Mouse (Mus musculus): ENCODE measurements at regions not wholly inside any gene's neighbourhood (a gene's known extent, or its start where the extent isn't known, plus 50 kb on each side); places are given as distances from the start of the nearest gene placed in this dataset.

DNA sequence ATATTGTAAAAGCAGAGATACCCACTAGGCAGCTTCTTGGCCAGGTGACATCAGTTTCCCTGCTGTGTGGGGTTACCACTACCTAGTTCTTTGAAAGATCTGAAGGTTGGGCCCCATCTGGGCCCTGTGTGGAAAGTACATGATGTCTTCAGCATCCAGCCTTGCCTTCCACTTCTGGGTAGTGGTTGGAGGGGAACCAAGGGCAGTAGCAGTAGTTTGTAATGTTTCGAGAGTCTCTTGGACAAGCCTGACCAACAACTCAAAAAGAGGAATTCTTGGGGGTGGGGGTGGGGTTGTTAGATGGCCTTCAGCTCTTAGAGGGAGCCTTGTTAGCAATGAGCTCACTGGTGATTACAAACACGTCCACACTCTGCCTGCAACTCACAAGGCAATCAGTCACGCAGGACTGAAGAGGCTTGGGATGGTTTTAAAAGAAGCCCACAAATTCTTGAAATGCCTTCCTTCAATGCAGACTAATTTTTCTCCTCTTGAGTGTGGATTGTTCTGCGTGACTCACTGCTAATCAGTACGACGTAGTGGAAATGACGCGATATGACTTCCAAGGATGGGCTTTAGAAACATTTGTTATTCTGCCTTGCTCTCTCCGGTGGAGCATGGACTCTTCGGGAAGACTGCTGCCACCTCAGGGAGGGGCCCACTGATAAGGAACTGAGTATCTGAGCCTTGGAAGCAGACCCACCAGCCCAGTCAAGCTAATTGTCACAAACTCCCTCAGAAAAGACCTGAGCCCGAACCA is 76.9 kb upstream of the Dgkg start:
- H3K79me2 ChIP-seq (replicated peaks; ENCODE audit: control insufficient read depth, insufficient read depth, low read length) = no peaks in the 10 kb centered on the region
- no peaks in the 10 kb centered on the region for H3K36me3 ChIP-seq (ENCODE audit: control insufficient read depth, insufficient read depth, low read length)
- no peaks in the 10 kb centered on the region for H3K4me1 ChIP-seq (ENCODE audit: control insufficient read depth, insufficient read depth, low read length)
- WGBS = 28% methylated on average over 11 of the region's 11 CpGs
- intact Hi-C loops (cut with DNase I) = no loop called here
- H3K27me3 ChIP-seq (ENCODE audit: control insufficient read depth, insufficient read depth, low read length) = no peaks in the 10 kb centered on the region
- no peak for TF ChIP-seq POLR2A (IDR thresholded peaks at IDR 0.05; ENCODE audit: insufficient read depth, low read depth, low read length)
- no peak for DNase-seq
- H3K9ac ChIP-seq (ENCODE audit: low read depth, low read length) = no peak overlapping the region
- no peak overlapping the region for H3K4me3 ChIP-seq
- H3K27ac ChIP-seq = no peak overlapping the region

DNA sequence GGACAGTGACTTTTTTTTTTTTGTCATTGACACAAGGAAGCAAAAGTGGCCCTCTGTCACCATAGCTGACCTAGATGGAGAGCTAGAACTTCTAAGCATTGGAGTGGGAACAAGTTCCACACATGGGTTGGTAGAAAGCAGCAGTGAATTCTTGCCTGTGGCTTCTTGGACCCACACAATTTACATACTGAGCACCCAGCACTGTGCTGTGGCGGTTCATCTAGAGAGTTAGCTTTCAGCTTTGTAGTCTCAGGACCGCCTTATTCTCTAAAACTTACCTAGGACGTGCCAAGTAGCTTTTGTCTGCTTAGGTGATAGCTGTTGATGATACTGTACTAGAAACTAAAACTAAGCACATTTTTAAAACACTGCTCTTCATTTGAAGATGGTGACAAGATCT is 72.1 kb upstream of the Dgkg start:
- Histone ChIP-seq H3K79me2 (replicated peaks; ENCODE audit: control insufficient read depth, insufficient read depth, low read length) (no peaks in the 10 kb centered on the region), H3K27me3 (ENCODE audit: control insufficient read depth, insufficient read depth, low read length) (no peaks in the 10 kb centered on the region), H3K27ac (no peak overlapping the region), H3K36me3 (ENCODE audit: control insufficient read depth, insufficient read depth, low read length) (no peaks in the 10 kb centered on the region; the same call in 1 of the 2 replicates), H3K4me1 (ENCODE audit: control insufficient read depth, insufficient read depth, low read length) (peaks cover 3% of the 10 kb centered on the region), H3K4me3 (no peak overlapping the region), H3K9ac (ENCODE audit: low read depth, low read length) (no peak overlapping the region)
- WGBS = 84% methylated on average over 3 of the region's 3 CpGs
- intact Hi-C loops (cut with DNase I) = no loop called here
- TF ChIP-seq EP300 (IDR thresholded peaks at IDR 0.05; ENCODE audit: insufficient read depth, low read depth, low read length) (no peak), POLR2A (IDR thresholded peaks at IDR 0.05; ENCODE audit: insufficient read depth, low read depth, low read length) (no peak), CTCF (IDR thresholded peaks at IDR 0.05) (no peak)
- no peak for DNase-seq

- H3K4me1 ChIP-seq (ENCODE audit: control insufficient read depth, insufficient read depth, low read length) = peaks cover 3% of the 10 kb centered on the region
- WGBS = 56% methylated on average over 3 of the region's 3 CpGs
- peak; percentile 16 to 27 for DNase-seq
- H3K27me3 ChIP-seq (ENCODE audit: control insufficient read depth, insufficient read depth, low read length) = no peaks in the 10 kb centered on the region
- H3K4me3 ChIP-seq = no peak overlapping the region
- TF ChIP-seq EP300 (IDR thresholded peaks at IDR 0.05; ENCODE audit: insufficient read depth, low read depth, low read length) (no peak), POLR2A (IDR thresholded peaks at IDR 0.05; ENCODE audit: insufficient read depth, low read depth, low read length) (no peak), CTCF (IDR thresholded peaks at IDR 0.05) (no peak)
- no peaks in the 10 kb centered on the region; the same call in 1 of the 2 replicates for H3K36me3 ChIP-seq (ENCODE audit: control insufficient read depth, insufficient read depth, low read length)
- no peak overlapping the region for H3K27ac ChIP-seq
- H3K9ac ChIP-seq (ENCODE audit: low read depth, low read length) = no peak overlapping the region
- H3K79me2 ChIP-seq (replicated peaks; ENCODE audit: control insufficient read depth, insufficient read depth, low read length) = no peaks in the 10 kb centered on the region
- intact Hi-C loops (cut with DNase I) = no loop called here
Measured at GRCm38 (mm10) chr16:22725261-22725660, 68.2 kb upstream of the Dgkg start.

- H3K9ac ChIP-seq (ENCODE audit: low read depth, low read length) = no peak overlapping the region
- H3K4me1 ChIP-seq (ENCODE audit: control insufficient read depth, insufficient read depth, low read length) = peaks cover 3% of the 10 kb centered on the region
- H3K27me3 ChIP-seq (ENCODE audit: control insufficient read depth, insufficient read depth, low read length) = no peaks in the 10 kb centered on the region
- no peaks in the 10 kb centered on the region for H3K79me2 ChIP-seq (replicated peaks; ENCODE audit: control insufficient read depth, insufficient read depth, low read length)
- 85% methylated on average over 4 of the region's 4 CpGs for WGBS
- no peak for TF ChIP-seq POLR2A (IDR thresholded peaks at IDR 0.05; ENCODE audit: insufficient read depth, low read depth, low read length)
- no peak for TF ChIP-seq CTCF (IDR thresholded peaks at IDR 0.05)
- no peak for TF ChIP-seq EP300 (IDR thresholded peaks at IDR 0.05; ENCODE audit: insufficient read depth, low read depth, low read length)
- no peaks in the 10 kb centered on the region; the same call in 1 of the 2 replicates for H3K36me3 ChIP-seq (ENCODE audit: control insufficient read depth, insufficient read depth, low read length)
- intact Hi-C loops (cut with DNase I) = loop anchor here (5.0 kb wide), 1 partner anchor 69 kb away; no protein-coding TSS in a partner anchor
- no peak overlapping the region for H3K27ac ChIP-seq
- DNase-seq = no peak
- no peak overlapping the region for H3K4me3 ChIP-seq
Measured at GRCm38 (mm10) chr16:22723333-22723732, 66.3 kb upstream of the Dgkg start.

DNA sequence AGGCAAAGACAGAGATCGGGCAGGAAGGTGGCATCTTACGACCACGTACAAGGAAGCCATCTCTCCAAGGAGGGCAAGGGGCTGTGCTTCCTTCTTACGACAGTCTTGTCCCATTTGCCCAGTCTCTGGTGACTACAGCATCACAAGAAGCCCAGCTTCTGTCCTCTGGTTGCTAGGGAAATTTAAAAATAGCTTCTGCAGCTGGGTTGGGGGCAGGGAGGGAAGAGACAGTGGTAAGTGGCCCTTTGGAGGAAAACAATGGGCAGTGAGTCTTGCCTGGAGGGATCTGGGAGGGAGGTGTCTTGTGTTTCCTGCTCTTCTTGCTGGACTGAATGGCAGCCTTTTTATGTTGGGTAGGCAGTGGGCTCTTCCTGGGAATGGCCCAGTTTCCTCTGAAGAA is 62.8 kb upstream of the Dgkg start:
- H3K79me2 ChIP-seq (replicated peaks; ENCODE audit: control insufficient read depth, insufficient read depth, low read length) = no peaks in the 10 kb centered on the region

DNA sequence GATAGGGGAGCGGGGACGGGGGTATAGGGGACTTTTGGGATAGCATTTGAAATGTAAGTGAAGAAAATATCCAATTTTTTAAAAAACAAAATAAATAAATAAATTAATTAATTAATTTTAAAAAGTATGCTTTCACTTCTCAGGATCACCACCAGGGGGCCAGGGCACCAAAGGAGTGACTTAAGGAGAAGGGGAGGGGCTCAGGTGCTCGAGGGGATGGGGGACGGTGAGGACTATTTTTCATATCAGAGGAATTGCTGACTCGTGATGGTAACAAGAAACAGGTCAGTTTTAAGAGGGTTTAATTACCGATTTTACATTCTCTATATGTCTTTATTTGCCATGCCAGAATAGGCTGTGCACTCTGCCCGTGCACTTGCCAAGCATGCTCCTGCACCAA is 62.3 kb upstream of the Dgkg start:
- WGBS = 51% methylated on average over 7 of the region's 7 CpGs
- Histone ChIP-seq H3K36me3 (ENCODE audit: control insufficient read depth, insufficient read depth, low read length) (no peaks in the 10 kb centered on the region), H3K9ac (ENCODE audit: low read depth, low read length) (no peak overlapping the region), H3K4me3 (no peak overlapping the region), H3K4me1 (ENCODE audit: control insufficient read depth, insufficient read depth, low read length) (no peaks in the 10 kb centered on the region), H3K27ac (no peak overlapping the region), H3K27me3 (ENCODE audit: control insufficient read depth, insufficient read depth, low read length) (no peaks in the 10 kb centered on the region), H3K79me2 (replicated peaks; ENCODE audit: control insufficient read depth, insufficient read depth, low read length) (no peaks in the 10 kb centered on the region)
- DNase-seq = no peak
- intact Hi-C loops (cut with DNase I) = no loop called here
- TF ChIP-seq EP300 (IDR thresholded peaks at IDR 0.05; ENCODE audit: insufficient read depth, low read depth, low read length) = no peak
- TF ChIP-seq CTCF (IDR thresholded peaks at IDR 0.05) = peak; percentile 59
- no peak for TF ChIP-seq POLR2A (IDR thresholded peaks at IDR 0.05; ENCODE audit: insufficient read depth, low read depth, low read length)

More for the DNA sequence above, 62.8 kb upstream of the Dgkg start:
- Histone ChIP-seq H3K27ac (no peak overlapping the region), H3K36me3 (ENCODE audit: control insufficient read depth, insufficient read depth, low read length) (no peaks in the 10 kb centered on the region), H3K9ac (ENCODE audit: low read depth, low read length) (no peak overlapping the region), H3K4me1 (ENCODE audit: control insufficient read depth, insufficient read depth, low read length) (peaks cover under 1% of the 10 kb centered on the region; the same call in 1 of the 2 replicates), H3K4me3 (no peak overlapping the region), H3K27me3 (ENCODE audit: control insufficient read depth, insufficient read depth, low read length) (no peaks in the 10 kb centered on the region)
- DNase-seq = no peak
- 47% methylated on average over 4 of the region's 4 CpGs for WGBS
- intact Hi-C loops (cut with DNase I) = loop anchor here (5.0 kb wide), 1 partner anchor 73 kb away; no protein-coding TSS in a partner anchor
- TF ChIP-seq CTCF (IDR thresholded peaks at IDR 0.05) (no peak), EP300 (IDR thresholded peaks at IDR 0.05; ENCODE audit: insufficient read depth, low read depth, low read length) (no peak)
